Mouse (Mus musculus): ENCODE data around the gene Sh3bgrl.
A peak's percentile ranks its signal among the peaks of the same experiment; 100 is the strongest.

DNA sequence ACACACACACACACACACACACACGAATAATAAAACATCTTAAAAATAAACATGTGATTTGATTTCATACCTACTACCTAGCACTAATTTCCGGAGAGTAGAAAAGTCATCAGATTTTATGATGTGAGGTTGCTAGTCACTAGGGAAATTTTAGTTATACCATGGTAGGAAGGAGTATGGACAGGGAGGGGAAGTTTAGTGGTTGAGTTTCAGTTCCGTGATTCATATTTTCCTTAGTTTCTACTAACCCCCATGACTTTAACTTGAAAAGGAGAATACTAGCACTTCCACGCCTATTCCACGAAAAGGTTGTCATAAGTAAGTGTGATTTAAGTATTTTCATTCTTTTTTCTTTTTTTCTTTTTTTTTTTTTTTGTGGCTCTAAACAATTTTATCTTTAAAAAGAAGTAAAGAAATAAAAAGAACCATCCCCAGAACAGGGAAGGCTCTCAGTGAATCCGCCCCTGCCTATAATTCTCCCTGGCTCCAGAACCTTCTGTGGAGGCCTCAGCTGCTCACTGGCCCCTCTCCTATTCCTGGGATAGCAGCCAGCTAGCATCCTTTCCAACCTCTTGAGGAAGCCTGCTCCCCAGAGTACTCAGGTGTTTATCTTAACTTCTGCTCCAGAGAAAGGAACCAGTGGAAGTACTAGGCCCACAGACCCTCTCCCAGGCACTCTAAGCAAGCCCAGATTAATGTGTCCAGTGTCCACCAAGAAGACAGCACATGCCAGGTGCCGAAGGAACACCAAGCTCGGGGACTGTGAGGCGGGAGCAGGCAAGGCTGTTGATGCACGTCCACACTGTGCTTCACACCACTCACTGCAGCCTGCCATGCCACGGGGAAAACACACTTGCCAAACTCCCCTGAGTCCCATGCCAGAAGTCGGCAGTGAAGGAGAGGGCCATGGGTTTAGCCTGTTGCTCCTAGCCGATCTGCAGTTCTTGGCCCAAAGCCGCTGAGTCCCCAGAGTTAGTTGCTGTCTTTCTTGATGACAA is 25.0 kb downstream of the Sh3bgrl start:
- peak; percentile 57 for TF ChIP-seq ETS1 (conservative IDR thresholded peaks at IDR 0.05; ENCODE audit: low read depth, low read length)
- no peak for TF ChIP-seq CHD2 (IDR thresholded peaks at IDR 0.05; ENCODE audit: low read length)
- no peak for TF ChIP-seq CTCF (conservative IDR thresholded peaks at IDR 0.05 in 1 of 2, IDR thresholded peaks at IDR 0.05 in 1 of 2; ENCODE audit: low read depth in 2 of 2, low read length in 2 of 2)
- TF ChIP-seq ZC3H11A (IDR thresholded peaks at IDR 0.05; ENCODE audit: low read depth, low read length) = no peak
- peak; percentile 94 for TF ChIP-seq EP300 (IDR thresholded peaks at IDR 0.05; ENCODE audit: low read length)
- TF ChIP-seq BHLHE40 (IDR thresholded peaks at IDR 0.05; ENCODE audit: low read depth, low read length) = no peak
- no peak for TF ChIP-seq POLR2A (IDR thresholded peaks at IDR 0.05; ENCODE audit: low read depth, low read length)
- TF ChIP-seq KAT2A (IDR thresholded peaks at IDR 0.05; ENCODE audit: insufficient replicate concordance, low read length) = no peak
- no peak for TF ChIP-seq CHD1 (IDR thresholded peaks at IDR 0.05; ENCODE audit: low read depth, low read length)

Measured in CH12.LX (cell line).